Mouse (Mus musculus) liver, embryonic 14.5 days (tissue): ENCODE results near the gene Fryl. TPM values are rescaled to one million over a fixed set of nuclear protein-coding genes. Genes with fewer than 3 reads are reported as not detected.

ENCODE experiments used
- ATAC-seq: fragments of 200-750 bp; cut with Nextera tagmentation; 2 replicates; pipeline ENCODE4 v1.8.0; 2017; ENCODE audit warnings: moderate number of reproducible peaks, mild to moderate bottlenecking, moderate library complexity; ENCODE audit not compliant: insufficient read depth
- DNase-seq, 3 experiments: peaks; one replicate each; pipeline ENCODE4 v3.0.0-alpha.2; 2012 to 2013; ENCODE audit warnings: low read depth in 3 of 3, low spot score in 3 of 3
- H3K27ac ChIP-seq: fragments of 300-500 bp; sonication (generic); 2 replicates; pipeline ENCODE4 v1.5.1; 2014; ENCODE audit warnings: moderate library complexity, mild to moderate bottlenecking, control low read depth, inconsistent platforms
- H3K27me3 ChIP-seq: fragments of 300-500 bp; sonication (generic); 2 replicates; pipeline ENCODE4 v1.6.1; 2014; ENCODE audit warnings: mild to moderate bottlenecking, low read length, moderate library complexity; ENCODE audit not compliant: control insufficient read depth, insufficient read depth
- H3K36me3 ChIP-seq: fragments of 300-500 bp; sonication (generic); replicated peaks from 2 replicates; pipeline ENCODE4 v1.6.1; 2014; ENCODE audit warnings: low read depth; ENCODE audit not compliant: control insufficient read depth, insufficient read depth
- H3K4me1 ChIP-seq, 2 experiments: fragments of 200-500 bp in 1 of 2; fragments of 300-500 bp in 1 of 2; sonication (generic) in 1 of 2; replicated peaks; 2 replicates each; pipeline ENCODE4 v1.6.1; 2012 to 2014; ENCODE audit warnings: antibody characterized with exemption in 1 of 2, inconsistent platforms in 1 of 2, low read length in 1 of 2; ENCODE audit not compliant: control insufficient read depth in 2 of 2, insufficient read depth in 2 of 2
- H3K4me2 ChIP-seq: fragments of 300-500 bp; sonication (generic); 2 replicates; pipeline ENCODE4 v1.6.1; 2014; ENCODE audit warnings: low read depth, mild to moderate bottlenecking, control low read depth, moderate library complexity
- H3K4me3 ChIP-seq, 2 experiments: fragments of 200-500 bp in 1 of 2; fragments of 300-500 bp in 1 of 2; sonication (generic) in 1 of 2; 2 replicates each; pipeline ENCODE4 v1.5.1; 2012 to 2014; ENCODE audit warnings: low read depth in 2 of 2, low read length in 2 of 2, mild to moderate bottlenecking in 2 of 2, control low read depth in 1 of 2, inconsistent platforms in 1 of 2, moderate library complexity in 1 of 2; ENCODE audit not compliant: insufficient read depth in 1 of 2
- H3K9ac ChIP-seq: fragments of 300-500 bp; sonication (generic); replicated peaks from 2 replicates; pipeline ENCODE4 v1.6.1; 2014; ENCODE audit warnings: mild to moderate bottlenecking, control low read depth, moderate library complexity
- H3K9me3 ChIP-seq: fragments of 300-500 bp; sonication (generic); 2 replicates; pipeline ENCODE4 v1.6.1; 2016; ENCODE audit warnings: low read length, mixed read lengths; ENCODE audit not compliant: control insufficient read depth
- CTCF ChIP-seq: IDR thresholded peaks from 2 replicates; pipeline ENCODE4 v1.5.1; 2016; ENCODE audit warnings: antibody characterized with exemption, low read depth, control low read depth
- EP300 ChIP-seq: IDR thresholded peaks from 2 replicates; pipeline ENCODE4 v1.6.1; 2016; ENCODE audit warnings: antibody characterized with exemption, low read depth
- whole genome bisulfite sequencing: fragments of 180-500 bp; shearing (Covaris S2); extraction: QIAGEN DNeasy Blood & Tissue Kit; methylation state at CpG from one replicate; pipeline ENCODE4 v1.1.7; 2014; ENCODE audit not compliant: insufficient replicate concordance; 5-methylcytosine and 5-hydroxymethylcytosine counted together
- polyA plus RNA-seq, 2 experiments: library from polyadenylated mRNA; depleted of rRNA in 1 of 2; stranded (reverse) in 1 of 2; unstranded in 1 of 2; fragments of >200 nt; fragmentation: Nextera tagmentation in 1 of 2; extraction: Ambion mirVana in 1 of 2; gene quantifications; 2 replicates each; pipeline versions ENCODE4 v1.2.1 to v1.2.3; 2012 to 2014

Gene Fryl
- polyA plus RNA-seq, 2 experiments, result 22.1 to 41.8 TPM

DNA sequence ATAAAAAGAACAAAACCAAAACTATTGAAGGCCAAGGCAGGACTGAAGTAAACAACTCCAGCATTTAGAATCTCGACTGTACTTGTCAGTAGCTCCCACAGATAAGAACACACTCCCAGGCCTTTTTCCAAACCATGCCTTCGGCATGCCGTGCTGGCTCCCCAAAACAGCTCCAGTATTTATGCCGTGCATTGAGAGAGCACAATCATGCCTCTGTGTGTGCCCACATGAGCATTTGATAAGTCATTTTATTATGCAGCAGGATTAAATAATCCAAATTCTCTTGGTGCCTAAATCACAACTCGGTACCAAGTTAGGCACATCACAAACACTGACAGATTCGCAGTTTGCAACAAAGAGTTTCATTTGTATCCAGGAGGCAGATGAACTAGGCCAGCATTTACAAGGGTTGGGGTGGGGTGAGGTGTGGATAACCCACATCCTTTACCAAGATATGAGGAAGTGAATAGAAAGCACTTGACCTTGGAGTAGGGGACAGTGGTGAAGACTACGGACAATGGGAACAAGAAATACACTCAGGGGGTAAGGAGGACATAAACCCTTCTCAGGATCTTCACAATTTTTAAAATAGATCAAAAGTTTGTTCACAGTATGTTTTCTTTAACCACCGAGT, 50.3 kb downstream of the Fryl start:
- H3K27ac ChIP-seq, result no peak overlapping the region
- no peaks in the 10 kb centered on the region for H3K27me3 ChIP-seq
- H3K36me3 ChIP-seq, result peaks cover 2% of the 10 kb centered on the region; the same call in 1 of the 2 replicates
- H3K4me2 ChIP-seq, result no peak overlapping the region
- DNase-seq (no peak), ATAC-seq (no peak)
- no peak for TF ChIP-seq CTCF
- TF ChIP-seq EP300, result no peak
- peaks cover 3 to 15% of the 10 kb centered on the region in 2 experiments for H3K4me1 ChIP-seq
- H3K9me3 ChIP-seq, result no peaks in the 10 kb centered on the region
- no peak overlapping the region for H3K9ac ChIP-seq
- 65% methylated on average over 8 of the region's 8 CpGs for WGBS
- H3K4me3 ChIP-seq, result no peak overlapping the region

GRCm38 (mm10) chr5:73205050-73205449, 51.4 kb downstream of the Fryl start:
- ATAC-seq (no peak), DNase-seq (no peak)
- Histone ChIP-seq H3K9me3 (no peaks in the 10 kb centered on the region), H3K4me1 (peaks cover 11 to 26% of the 10 kb centered on the region in 2 experiments), H3K27me3 (no peaks in the 10 kb centered on the region), H3K4me2 (no peak overlapping the region), H3K4me3 (no peak overlapping the region), H3K36me3 (peaks cover 2% of the 10 kb centered on the region; the same call in 1 of the 2 replicates), H3K27ac (no peak overlapping the region), H3K9ac (no peak overlapping the region)
- WGBS, result 78% methylated on average over 3 of the region's 3 CpGs
- no peak for TF ChIP-seq CTCF
- TF ChIP-seq EP300, result no peak

DNA sequence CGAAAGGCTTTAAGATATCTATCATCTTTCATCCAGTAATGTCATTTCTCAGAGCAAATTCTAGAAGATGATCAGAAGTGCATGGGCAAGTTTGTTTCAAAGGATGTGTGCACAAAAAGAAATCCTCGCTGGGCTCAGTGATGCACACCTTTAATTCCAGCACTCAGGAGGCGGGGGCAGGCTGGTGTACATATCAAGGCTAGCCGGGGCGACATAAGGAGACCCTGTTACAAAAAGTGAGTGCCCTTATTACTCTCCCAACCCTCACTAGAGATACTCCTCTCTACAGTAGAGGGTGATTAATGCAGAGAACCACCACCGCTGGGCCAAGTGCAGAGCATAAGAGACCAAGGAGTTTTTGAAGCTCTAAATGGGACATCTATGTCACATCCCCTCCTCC, 53.9 kb downstream of the Fryl start:
- DNase-seq, result no peak
- Histone ChIP-seq H3K4me3 (no peak overlapping the region), H3K9me3 (no peaks in the 10 kb centered on the region; the same call in 1 of the 2 replicates), H3K36me3 (peaks cover 2% of the 10 kb centered on the region; the same call in 1 of the 2 replicates), H3K9ac (no peak overlapping the region), H3K4me2 (no peak overlapping the region), H3K27ac (no peak overlapping the region), H3K4me1 (peaks cover 7 to 18% of the 10 kb centered on the region in 2 experiments; a peak in 3 of 4 replicates), H3K27me3 (no peaks in the 10 kb centered on the region)
- TF ChIP-seq CTCF, result no peak
- TF ChIP-seq EP300, result no peak
- ATAC-seq, result no peak
- 88% methylated on average over 6 of the region's 6 CpGs for WGBS

DNA sequence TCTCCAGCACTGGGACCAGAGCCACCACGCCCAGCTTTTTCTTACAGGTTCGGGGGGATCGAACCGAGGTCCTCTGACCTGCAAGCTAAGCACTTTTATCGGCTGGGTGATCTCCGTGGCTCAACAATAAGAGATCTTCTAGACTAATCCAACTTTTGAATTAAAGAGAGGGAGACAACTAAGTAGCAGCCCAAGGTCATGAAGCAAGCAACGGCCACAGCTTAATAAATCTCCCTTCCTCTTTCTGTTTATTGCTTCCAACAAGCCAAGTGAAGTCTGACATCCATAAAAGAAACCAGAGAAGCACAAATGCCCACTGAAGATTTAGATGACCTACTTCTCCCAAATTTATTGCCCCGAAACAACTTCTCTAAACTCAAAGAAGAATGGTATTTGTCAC, 54.3 kb downstream of the Fryl start:
- no peak overlapping the region for H3K4me3 ChIP-seq
- H3K4me2 ChIP-seq, result no peak overlapping the region
- DNase-seq (no peak), ATAC-seq (no peak)
- no peak overlapping the region for H3K9ac ChIP-seq
- WGBS, result 76% methylated on average over 8 of the region's 8 CpGs
- H3K4me1 ChIP-seq, result peaks cover 7 to 18% of the 10 kb centered on the region in 2 experiments; a peak in 3 of 4 replicates
- H3K9me3 ChIP-seq, result no peaks in the 10 kb centered on the region; the same call in 1 of the 2 replicates
- H3K36me3 ChIP-seq, result peaks cover 2% of the 10 kb centered on the region; the same call in 1 of the 2 replicates
- H3K27me3 ChIP-seq, result no peaks in the 10 kb centered on the region
- TF ChIP-seq CTCF, result no peak
- no peak for TF ChIP-seq EP300
- no peak overlapping the region for H3K27ac ChIP-seq

GRCm38 (mm10) chr5:73200387-73201384, 55.7 kb downstream of the Fryl start:
- no peaks in the 10 kb centered on the region for H3K27me3 ChIP-seq
- no peak overlapping the region for H3K27ac ChIP-seq
- no peak overlapping the region for H3K9ac ChIP-seq
- H3K4me3 ChIP-seq, result no peak overlapping the region
- no peak overlapping the region for H3K4me2 ChIP-seq
- ATAC-seq (no peak), DNase-seq (no peak)
- TF ChIP-seq EP300, result no peak
- no peak for TF ChIP-seq CTCF
- 50% methylated on average over 16 of the region's 16 CpGs for WGBS
- H3K9me3 ChIP-seq, result no peaks in the 10 kb centered on the region; the same call in 1 of the 2 replicates
- H3K4me1 ChIP-seq, result peaks cover 7 to 14% of the 10 kb centered on the region in 2 experiments; a peak in 3 of 4 replicates
- peaks cover 2% of the 10 kb centered on the region; the same call in 1 of the 2 replicates for H3K36me3 ChIP-seq
